8 mouse cellular contexts compared by ENCODE assay signal in the genomic region with DNA sequence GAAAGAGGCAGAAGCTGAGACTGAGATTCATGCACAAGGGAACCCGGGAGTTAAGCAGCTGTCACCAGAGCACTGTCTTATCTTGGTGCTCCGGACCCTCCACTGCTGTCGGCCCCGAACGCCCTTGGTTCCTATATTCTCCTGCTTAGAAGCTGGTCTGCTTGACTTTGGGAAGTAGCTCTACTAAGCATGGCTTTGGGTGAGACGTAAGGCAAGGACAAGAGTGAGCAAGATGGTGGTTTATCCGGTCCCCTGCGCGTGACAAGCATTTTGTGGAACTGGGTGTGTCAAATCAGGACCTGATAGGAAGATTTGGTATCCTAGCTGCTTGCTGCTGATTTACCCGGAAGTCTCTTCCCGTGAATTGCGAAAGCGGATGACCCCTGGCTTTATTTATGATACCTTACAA. TPM values are rescaled to one million over a fixed set of nuclear protein-coding genes. Genes with fewer than 3 reads are reported as not detected.
DNase-seq lines count a peak whose midpoint lies in the region; ATAC-seq and TF ChIP-seq lines count a peak whose summit lies in the region.

No protein-coding gene starts in this region.

- H3K27ac ChIP-seq in bone marrow, adult 2 months (ENCODE audit: control insufficient read depth, insufficient read depth, low read depth, low read length, poor library complexity) = peak overlapping the region; percentile 98
- H3K27ac ChIP-seq in heart, embryonic 12.5 days (ENCODE audit: poor library complexity, severe bottlenecking) = peak overlapping the region; percentile 93

- peak overlapping the region; percentile 91 for H3K9ac ChIP-seq in heart, embryonic 12.5 days

- peak overlapping the region; percentile 89 for H3K4me2 ChIP-seq in heart, embryonic 12.5 days

- H3K4me1 ChIP-seq in bone marrow, adult 2 months (ENCODE audit: control insufficient read depth, insufficient read depth, low read length) = no peaks in the 10 kb centered on the region; the same call in 1 of the 2 replicates
- peaks cover 25% of the 10 kb centered on the region for H3K4me1 ChIP-seq in heart, embryonic 12.5 days (replicated peaks)

- H3K36me3 ChIP-seq in heart, embryonic 12.5 days = peaks cover 24% of the 10 kb centered on the region

- ATAC-seq in heart, embryonic 12.5 days (ENCODE audit: insufficient number of reproducible peaks, low FRiP score) = peak; percentile 23; the same call in 1 of the 2 replicates

- TF ChIP-seq CTCF in bone marrow, adult 2 months (IDR thresholded peaks at IDR 0.05; ENCODE audit: control insufficient read depth, insufficient read depth, low read length) = no peak

- H3K27me3 ChIP-seq in heart, embryonic 12.5 days (replicated peaks) = no peaks in the 10 kb centered on the region

- H3K4me3 ChIP-seq in bone marrow, adult 2 months (replicated peaks; ENCODE audit: control insufficient read depth, low read depth, low read length) = peak overlapping the region; percentile 88
- peak overlapping the region; percentile 87 for H3K4me3 ChIP-seq in heart, embryonic 12.5 days

- 2% methylated on average over 13 of the region's 13 CpGs for WGBS in bone marrow, adult 2 months
- WGBS in heart, embryonic 12.5 days = 4% methylated on average over 13 of the region's 13 CpGs

- intact Hi-C loops in heart, postnatal 36 days (cut with DNase I) = loop anchor here (1.0 to 2.0 kb wide), 2 partner anchors 20 to 35 kb away; a partner anchor contains a TSS
- intact Hi-C loops in gastrocnemius, postnatal 14 days (cut with DNase I; ENCODE audit: low total_unique reads) = no loop called here

- peak; percentile 28 for DNase-seq in heart, adult 8-10 months (ENCODE audit: low spot score)
- no peak for DNase-seq in heart, postnatal 36 days
- peak; percentile 50 for DNase-seq in layer of hippocampus, adult 9-10 months (ENCODE audit: low spot score)
- DNase-seq in lung, postnatal 10 days = peak; percentile 50
- DNase-seq in right cerebral cortex, postnatal 25 days = peak; percentile 42
- no peak for DNase-seq in gastrocnemius, postnatal 14 days

- no peaks in the 10 kb centered on the region for H3K9me3 ChIP-seq in heart, embryonic 12.5 days (replicated peaks)

- TF ChIP-seq POLR2A in bone marrow, adult 2 months (IDR thresholded peaks at IDR 0.05; ENCODE audit: borderline replicate concordance, control insufficient read depth, low read depth, low read length) = no peak

RNA-seq across cellular contexts. Expression of a gene that starts 0.7 kb away (rescaled TPM):
- 10 to 100 TPM; 19.9 to 25.3 (median 22.7) TPM for total RNA-seq in heart, adult 8-10 months (2022)
- total RNA-seq in heart, postnatal 36 days (2021) = 10 to 100 TPM; 19.7 to 20.6 TPM
- polyA plus RNA-seq in bone marrow, adult 2 months (2011; ENCODE audit: insufficient read depth, insufficient read length, low replicate concordance, missing spikeins) = 35.4 and 59.8 TPM in 2 replicates
- 51.6 and 54.1 TPM in 2 replicates for polyA plus RNA-seq in heart, embryonic 12.5 days (2016; fragmentation: Nextera tagmentation; extraction: Ambion mirVana)
- 1 to 10 TPM; 6.8 to 8.4 TPM for total RNA-seq in gastrocnemius, postnatal 14 days (2021)

RNA-seq across cellular contexts. Expression of a gene that starts 19.9 kb away (rescaled TPM):
- total RNA-seq in heart, adult 8-10 months (2022) = 100 to 1,000 TPM in 2 of 4 experiments, 10 to 100 TPM in 2; 91.3 to 107 (median 97.8) TPM
- total RNA-seq in heart, postnatal 36 days (2021) = 10 to 100 TPM; 83.1 to 86.0 TPM
- 23.5 and 30.4 TPM in 2 replicates for polyA plus RNA-seq in bone marrow, adult 2 months (2011; ENCODE audit: insufficient read depth, insufficient read length, low replicate concordance, missing spikeins)
- polyA plus RNA-seq in heart, embryonic 12.5 days (2016; fragmentation: Nextera tagmentation; extraction: Ambion mirVana) = 67.7 and 76.3 TPM in 2 replicates
- 10 to 100 TPM; 35.5 to 35.8 TPM for total RNA-seq in gastrocnemius, postnatal 14 days (2021)

RNA-seq across cellular contexts. Expression of a gene that starts 33.1 kb away (rescaled TPM):
- total RNA-seq in heart, adult 8-10 months (2022) = under 1 TPM in 1 of 4 experiments, not detected in 3; 0.22 TPM
- not detected for total RNA-seq in heart, postnatal 36 days (2021)
- polyA plus RNA-seq in bone marrow, adult 2 months (2011; ENCODE audit: insufficient read depth, insufficient read length, low replicate concordance, missing spikeins) = not detected in 2 replicates
- polyA plus RNA-seq in heart, embryonic 12.5 days (2016; fragmentation: Nextera tagmentation; extraction: Ambion mirVana) = not detected in 2 replicates
- total RNA-seq in gastrocnemius, postnatal 14 days (2021) = not detected

RNA-seq across cellular contexts. Expression of a gene that starts 36.0 kb away (rescaled TPM):
- 10 to 100 TPM; 42.5 to 48.7 (median 46.1) TPM for total RNA-seq in heart, adult 8-10 months (2022)
- 10 to 100 TPM; 42.7 to 44.8 TPM for total RNA-seq in heart, postnatal 36 days (2021)
- polyA plus RNA-seq in bone marrow, adult 2 months (2011; ENCODE audit: insufficient read depth, insufficient read length, low replicate concordance, missing spikeins) = 3.0 and 9.7 TPM in 2 replicates
- polyA plus RNA-seq in heart, embryonic 12.5 days (2016; fragmentation: Nextera tagmentation; extraction: Ambion mirVana) = 12.2 and 13.6 TPM in 2 replicates
- 10 to 100 TPM; 32.4 to 47.7 TPM for total RNA-seq in gastrocnemius, postnatal 14 days (2021)

RNA-seq across cellular contexts. Expression of a gene that starts 52.7 kb away (rescaled TPM):
- under 1 TPM in 1 of 4 experiments, not detected in 3; 0.17 TPM for total RNA-seq in heart, adult 8-10 months (2022)
- not detected for total RNA-seq in heart, postnatal 36 days (2021)
- polyA plus RNA-seq in bone marrow, adult 2 months (2011; ENCODE audit: insufficient read depth, insufficient read length, low replicate concordance, missing spikeins) = not detected in 2 replicates
- not detected in 2 replicates for polyA plus RNA-seq in heart, embryonic 12.5 days (2016; fragmentation: Nextera tagmentation; extraction: Ambion mirVana)
- not detected for total RNA-seq in gastrocnemius, postnatal 14 days (2021)

Comparison
In these comparisons a context has a peak if more than half of its experiments do, and no peak if none do; other contexts are left out.
1. DNase-seq: peak in heart, adult 8-10 months (single experiment), layer of hippocampus, adult 9-10 months (single experiment), lung, postnatal 10 days (single experiment) and right cerebral cortex, postnatal 25 days (single experiment); none in heart, postnatal 36 days (0 of 2) and gastrocnemius, postnatal 14 days (single experiment).